Mouse (Mus musculus): ENCODE measurements around the gene Bcl3. TPM values are rescaled to one million over a fixed set of nuclear protein-coding genes. Genes with fewer than 3 reads are reported as not detected.

Gene Bcl3
- polyA plus RNA-seq (2015; fragmentation: Nextera tagmentation; extraction: Ambion mirVana), result 9.5 and 13.1 TPM in 2 replicates

GRCm38 (mm10) chr7:19822604-19823058 is at the start of gene Bcl3:
Bcl3 (minus strand) TSS chr7:19822770.
- peak; percentile 40 for DNase-seq (ENCODE audit: low spot score)

GRCm38 (mm10) chr7:19871943-19872601 is 49.5 kb upstream of the Bcl3 start:
- DNase-seq (ENCODE audit: low spot score), result peak; percentile 71

DNA sequence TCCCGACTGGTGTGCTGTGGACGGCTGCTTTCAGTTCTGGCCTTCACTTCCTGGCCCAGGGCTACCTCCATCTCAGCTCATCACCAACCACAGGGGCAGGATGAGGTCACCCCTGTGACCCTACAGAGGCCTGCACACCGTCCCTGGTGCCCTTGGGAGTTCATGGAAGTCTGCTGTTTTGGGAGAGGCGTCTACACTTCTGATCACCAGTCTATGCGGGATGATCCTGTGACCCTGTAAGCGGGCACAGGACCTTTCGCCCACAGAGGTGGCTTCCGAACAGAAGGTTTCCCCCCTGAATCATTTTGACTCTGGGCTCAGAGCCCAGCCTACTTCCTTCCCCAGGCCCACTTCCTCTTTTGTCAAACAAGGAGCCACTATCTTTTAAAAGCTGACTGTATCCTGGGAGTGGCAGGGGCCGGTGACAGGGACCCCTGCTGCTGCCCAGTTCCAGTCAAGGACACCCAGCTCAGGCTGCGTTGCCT is 48.6 kb upstream of the Bcl3 start:
- DNase-seq (ENCODE audit: low spot score), result peak; percentile 50

- no peak for DNase-seq (ENCODE audit: low spot score)
Measured at GRCm38 (mm10) chr7:19867751-19868399, 45.3 kb upstream of the Bcl3 start.

GRCm38 (mm10) chr7:19866490-19866889 is 43.9 kb upstream of the Bcl3 start:
- DNase-seq (ENCODE audit: low spot score), result no peak

DNA sequence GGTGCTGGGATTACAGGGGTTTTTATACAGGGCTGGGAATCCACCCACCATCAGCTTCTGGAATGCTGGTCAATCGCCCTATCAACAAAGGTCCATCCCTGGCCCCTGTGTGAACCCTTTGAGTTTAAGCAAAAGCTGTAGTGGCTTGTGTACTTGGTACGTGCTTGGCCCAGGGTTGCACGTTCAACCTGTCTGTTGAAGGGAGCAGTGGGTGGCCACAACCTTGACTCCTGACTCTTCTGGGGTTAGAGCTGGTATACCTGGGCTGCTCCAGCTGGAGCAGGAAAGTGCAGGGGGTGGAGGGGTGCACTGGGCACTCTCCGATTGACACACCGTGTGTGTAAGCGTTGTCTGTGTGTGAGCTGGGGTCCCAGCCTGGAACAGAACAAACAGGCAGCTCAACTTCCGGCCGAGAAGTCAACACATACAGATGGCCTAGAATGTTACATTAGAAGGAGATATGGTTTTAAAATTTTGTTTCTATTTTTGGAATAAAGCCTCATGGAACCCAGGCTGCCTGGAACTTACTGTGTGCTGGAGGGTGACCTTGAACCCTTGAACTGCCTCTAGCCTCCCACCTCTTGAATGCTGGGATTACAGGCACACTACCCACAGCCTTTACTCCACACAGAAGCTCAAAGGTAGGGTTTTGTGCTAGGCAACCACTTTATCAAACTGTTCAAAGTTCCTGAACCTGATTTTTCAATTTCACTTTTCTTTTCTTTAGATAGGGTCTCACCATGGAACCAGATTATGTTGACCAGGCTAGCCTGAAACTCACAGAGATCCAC is 42.9 kb upstream of the Bcl3 start:
- no peak for DNase-seq (ENCODE audit: low spot score)

- no peak for DNase-seq (ENCODE audit: low spot score)
Measured at GRCm38 (mm10) chr7:19864241-19864640, 41.7 kb upstream of the Bcl3 start.

DNA sequence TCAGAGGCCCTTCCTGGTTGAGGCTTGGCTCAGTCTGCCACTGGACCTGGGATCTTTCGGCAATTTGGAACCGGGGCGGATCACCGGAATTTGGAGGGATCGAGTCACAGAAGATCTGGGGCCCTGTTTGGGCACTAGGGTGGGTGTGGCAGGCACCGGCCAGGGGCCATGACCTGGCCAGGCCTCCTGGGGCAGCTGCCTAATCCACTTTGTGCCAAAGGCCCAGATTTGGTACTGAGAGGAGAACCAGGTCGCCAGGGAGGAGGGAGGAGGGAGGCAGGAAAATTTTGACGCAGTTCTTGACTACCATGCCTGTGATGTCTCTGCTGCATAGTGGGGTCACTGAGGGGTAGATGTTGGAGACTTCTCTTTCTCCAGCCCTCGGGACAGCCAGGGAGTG is 38.6 kb upstream of the Bcl3 start, which contains the start of gene Ceacam16:
TSS of gene Ceacam16 (minus strand) at position 101 of the 400 bp plus-strand sequence.
- DNase-seq (ENCODE audit: low spot score), result no peak

DNA sequence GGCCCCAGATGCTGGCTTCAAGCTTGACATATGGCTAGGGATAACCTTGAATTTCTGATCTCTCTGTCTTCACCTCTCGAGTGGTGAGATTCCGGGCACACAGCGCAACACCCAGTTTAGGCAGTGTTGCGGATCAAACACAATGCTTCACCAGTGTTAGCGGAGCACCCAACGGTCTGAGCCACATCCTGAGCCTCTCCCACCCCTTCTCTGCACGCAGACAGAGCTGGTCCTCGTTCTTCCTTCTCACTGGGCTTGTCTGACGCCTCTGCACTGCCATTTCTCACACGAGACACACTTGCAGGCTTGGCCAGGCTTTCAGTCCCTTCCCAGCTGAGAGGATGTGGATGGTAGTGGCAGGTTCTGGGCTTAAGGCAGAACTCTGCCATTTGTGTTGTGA is 37.2 kb upstream of the Bcl3 start:
- peak; percentile 50 for DNase-seq (ENCODE audit: low spot score)

GRCm38 (mm10) chr7:19856283-19856682 is 33.7 kb upstream of the Bcl3 start:
- no peak for DNase-seq (ENCODE audit: low spot score)

GRCm38 (mm10) chr7:19855663-19856062 is 33.1 kb upstream of the Bcl3 start:
- DNase-seq (ENCODE audit: low spot score), result no peak

- no peak for DNase-seq (ENCODE audit: low spot score)
Measured at GRCm38 (mm10) chr7:19853526-19853925, 31.0 kb upstream of the Bcl3 start.

DNA sequence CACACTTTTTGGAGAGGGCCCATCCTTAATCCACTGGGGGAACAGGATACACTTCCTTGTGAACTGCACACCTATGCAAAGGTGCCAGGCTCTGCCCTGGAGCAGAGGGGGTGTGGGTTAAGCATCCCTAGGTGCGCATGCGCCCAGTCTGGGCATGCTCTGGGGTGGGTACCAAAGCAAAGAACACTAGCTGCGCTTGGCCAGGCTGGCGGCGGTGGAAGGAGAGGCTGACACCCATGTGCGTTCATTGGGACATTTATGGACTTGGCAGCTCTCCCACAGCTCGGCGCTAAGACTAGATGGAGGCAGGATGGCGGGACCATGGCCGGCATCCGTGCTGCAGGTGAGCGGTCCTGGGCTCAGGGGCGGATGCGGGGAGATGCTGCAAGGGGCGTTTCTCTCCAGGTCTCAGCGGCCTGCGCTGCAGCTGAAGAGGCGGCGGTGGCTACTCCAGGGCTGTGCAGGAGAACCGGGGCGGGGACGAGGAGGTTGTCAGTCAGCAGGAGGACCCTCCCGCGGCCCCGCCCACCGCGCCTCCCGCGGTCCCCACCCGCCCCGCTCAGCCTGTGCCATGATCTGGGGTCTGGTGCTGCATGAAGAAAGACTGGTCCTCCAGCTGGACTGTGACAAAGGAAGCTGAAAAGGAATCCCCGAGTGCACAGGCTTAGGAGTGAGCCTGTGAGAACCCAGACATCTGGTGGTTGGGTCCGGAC is 29.4 kb upstream of the Bcl3 start, which contains the start of gene Gm19345:
TSS of gene Gm19345 (plus strand) at position 146 of the 713 bp plus-strand sequence.
- DNase-seq (ENCODE audit: low spot score), result peak; percentile 65

- DNase-seq (ENCODE audit: low spot score), result peak; percentile 91
Measured at GRCm38 (mm10) chr7:19844521-19845171, 22.1 kb upstream of the Bcl3 start.

DNA sequence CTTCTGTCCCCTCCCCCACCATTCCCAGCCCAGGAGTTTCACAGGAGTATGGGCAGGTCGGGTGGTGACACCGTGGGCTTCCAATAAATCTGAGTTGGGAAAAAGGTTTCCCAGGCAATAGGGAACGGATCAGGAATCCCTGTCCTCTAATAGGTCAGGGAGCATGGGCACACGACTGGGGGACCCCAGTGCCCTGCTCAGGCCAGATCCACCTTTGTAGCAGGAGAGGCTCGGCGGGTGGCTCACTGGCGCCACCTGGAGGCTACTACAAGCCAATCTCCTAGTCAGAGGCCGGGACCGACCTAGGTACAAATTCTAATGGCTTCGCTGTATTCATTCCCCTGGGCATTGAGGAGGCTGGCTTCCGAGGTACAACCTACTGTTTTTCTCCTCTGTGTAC is 21.0 kb upstream of the Bcl3 start:
- peak; percentile 77 for DNase-seq (ENCODE audit: low spot score)

GRCm38 (mm10) chr7:19842885-19843504 is 20.4 kb upstream of the Bcl3 start:
- peak; percentile 27 for DNase-seq (ENCODE audit: low spot score)

DNA sequence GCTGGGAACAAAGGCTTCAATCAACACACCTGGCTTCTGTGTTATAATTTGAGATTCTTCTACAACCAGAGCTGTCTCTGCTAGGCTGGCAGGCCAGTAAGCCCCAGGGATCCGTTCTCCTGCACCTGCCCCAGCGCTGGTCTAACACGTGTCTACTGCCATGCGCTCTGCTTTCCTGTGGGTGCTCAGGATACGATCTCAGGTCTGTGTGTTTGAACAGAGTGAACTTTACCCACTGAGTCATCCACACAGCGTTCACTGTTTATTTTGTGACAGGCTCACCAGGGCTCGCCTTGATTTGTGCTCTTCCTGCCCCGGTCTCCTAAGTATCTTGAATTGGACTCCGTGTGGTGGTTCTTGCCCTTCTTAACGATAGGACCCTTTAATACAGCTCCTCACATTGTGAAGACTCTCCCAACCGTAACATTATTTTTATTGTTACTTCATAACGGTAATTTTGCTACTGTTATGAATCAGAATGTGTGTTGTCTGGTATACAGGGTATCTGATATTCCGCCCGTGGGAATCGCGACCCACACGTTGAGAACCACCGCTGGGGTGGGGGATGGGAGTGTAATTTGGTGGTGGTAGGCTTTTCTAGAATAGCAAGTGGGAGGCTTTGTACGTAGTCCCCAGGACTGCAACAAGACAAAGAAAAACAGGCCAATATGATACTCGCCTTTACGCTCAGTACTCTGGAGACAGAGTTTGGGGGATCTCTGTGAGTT is 19.3 kb upstream of the Bcl3 start:
- peak; percentile 85 for DNase-seq (ENCODE audit: low spot score)

GRCm38 (mm10) chr7:19840936-19841335 is 18.4 kb upstream of the Bcl3 start:
- no peak for DNase-seq (ENCODE audit: low spot score)

DNA sequence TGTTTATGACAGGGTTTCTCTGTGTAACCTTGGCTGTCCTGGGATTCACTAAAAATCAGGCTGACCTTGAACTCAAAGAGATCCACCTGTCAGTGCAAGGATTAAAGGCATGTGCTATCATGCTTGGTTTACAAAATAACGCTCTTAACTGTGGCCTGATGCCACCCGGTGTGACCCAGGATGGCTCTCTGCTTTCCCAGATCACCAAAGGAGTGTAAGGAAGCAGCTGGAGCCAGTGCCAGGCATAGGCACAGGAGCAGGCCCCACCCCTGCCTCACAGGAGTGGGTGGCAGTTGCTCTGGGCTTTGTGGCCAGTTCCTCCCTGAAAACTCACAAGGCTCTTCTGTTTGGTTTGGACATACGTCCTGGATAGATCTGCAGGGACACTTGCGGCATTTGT is 17.8 kb upstream of the Bcl3 start:
- no peak for DNase-seq (ENCODE audit: low spot score)

All from thymus, postnatal 0 days (tissue).